Mouse (Mus musculus): ENCODE measurements around the gene Golga1. TPM values are rescaled to one million over a fixed set of nuclear protein-coding genes. Genes with fewer than 3 reads are reported as not detected.
"Not testable (repeated sequence)": the region's sequence is repeated elsewhere in the genome, so short reads cannot be mapped to it uniquely, and the experiment has no call there.

Golga1 gene
- polyA plus RNA-seq, 1 experiment from 2014 or later, result 9.9 TPM

- Histone ChIP-seq H3K4me3 (replicated peaks) (no peak overlapping the region), H3K27me3 (no peaks in the 10 kb centered on the region), H3K4me2 (no peak overlapping the region), H3K4me1 (replicated peaks) (no peaks in the 10 kb centered on the region), H3K9ac (no peak overlapping the region), H3K27ac (no peak overlapping the region), H3K36me3 (peaks cover 63% of the 10 kb centered on the region), H3K9me3 (replicated peaks) (no peaks in the 10 kb centered on the region)
- ATAC-seq (ENCODE audit: low read depth), result no peak
- 89% methylated on average over 1 of the region's 1 CpGs for WGBS (ENCODE audit: insufficient replicate concordance)
- DNase-seq, result no peak
These were observed 25.1 kb downstream of the Golga1 start for GRCm38 (mm10) chr2:39040215-39040614.

GRCm38 (mm10) chr2:39031611-39032010 is 33.7 kb downstream of the Golga1 start:
- ATAC-seq (ENCODE audit: low read depth) (no peak), DNase-seq (no peak)
- H3K4me3 ChIP-seq (replicated peaks), result no peak overlapping the region
- peaks cover 74% of the 10 kb centered on the region for H3K36me3 ChIP-seq
- 82% methylated on average over 1 of the region's 1 CpGs for WGBS (ENCODE audit: insufficient replicate concordance)
- peaks cover 9% of the 10 kb centered on the region for H3K4me1 ChIP-seq (replicated peaks)
- H3K27ac ChIP-seq, result no peak overlapping the region
- no peak overlapping the region for H3K9ac ChIP-seq
- no peaks in the 10 kb centered on the region for H3K27me3 ChIP-seq
- no peak overlapping the region for H3K4me2 ChIP-seq
- no peaks in the 10 kb centered on the region for H3K9me3 ChIP-seq (replicated peaks)

DNA sequence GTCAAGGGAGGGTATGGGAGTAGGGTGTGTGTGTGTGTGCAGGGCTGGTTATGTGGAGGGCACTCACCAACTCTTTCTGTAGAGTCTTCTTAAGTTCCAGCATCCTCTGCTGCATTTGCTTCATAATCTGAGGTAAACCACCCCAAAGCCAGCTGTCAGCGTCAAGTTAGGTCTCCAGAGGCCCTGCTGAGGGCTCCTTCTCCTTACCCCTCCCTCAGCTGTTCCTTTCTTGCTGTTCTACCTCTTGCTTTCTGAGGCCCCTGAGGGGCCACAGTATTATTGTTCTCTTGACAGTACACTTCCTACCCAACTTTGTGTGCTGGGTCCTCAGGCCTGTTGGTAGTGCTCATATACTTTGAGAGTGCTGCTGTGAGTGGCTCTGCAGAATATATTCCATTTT is 45.3 kb downstream of the Golga1 start:
- Histone ChIP-seq H3K4me3 (replicated peaks) (no peak overlapping the region), H3K27ac (no peak overlapping the region), H3K4me2 (no peak overlapping the region), H3K9ac (no peak overlapping the region), H3K4me1 (replicated peaks) (no peaks in the 10 kb centered on the region), H3K27me3 (no peaks in the 10 kb centered on the region), H3K36me3 (peaks cover 88% of the 10 kb centered on the region), H3K9me3 (replicated peaks) (no peaks in the 10 kb centered on the region)
- 87% methylated on average over 1 of the region's 1 CpGs for WGBS (ENCODE audit: insufficient replicate concordance)
- DNase-seq, result no peak
- ATAC-seq (ENCODE audit: low read depth), result no peak

- no peak overlapping the region for H3K4me3 ChIP-seq (replicated peaks)
- H3K9me3 ChIP-seq (replicated peaks), result no peaks in the 10 kb centered on the region
- peaks cover 14% of the 10 kb centered on the region for H3K4me1 ChIP-seq (replicated peaks)
- ATAC-seq (ENCODE audit: low read depth), result no peak
- WGBS (ENCODE audit: insufficient replicate concordance), result 64% methylated on average over 3 of the region's 3 CpGs
- peaks cover 92% of the 10 kb centered on the region for H3K36me3 ChIP-seq
- no peak for DNase-seq
- H3K27me3 ChIP-seq, result no peaks in the 10 kb centered on the region
- no peak overlapping the region for H3K9ac ChIP-seq
- H3K27ac ChIP-seq, result no peak overlapping the region
- H3K4me2 ChIP-seq, result no peak overlapping the region
These were observed 48.8 kb downstream of the Golga1 start for GRCm38 (mm10) chr2:39016581-39016980.

DNA sequence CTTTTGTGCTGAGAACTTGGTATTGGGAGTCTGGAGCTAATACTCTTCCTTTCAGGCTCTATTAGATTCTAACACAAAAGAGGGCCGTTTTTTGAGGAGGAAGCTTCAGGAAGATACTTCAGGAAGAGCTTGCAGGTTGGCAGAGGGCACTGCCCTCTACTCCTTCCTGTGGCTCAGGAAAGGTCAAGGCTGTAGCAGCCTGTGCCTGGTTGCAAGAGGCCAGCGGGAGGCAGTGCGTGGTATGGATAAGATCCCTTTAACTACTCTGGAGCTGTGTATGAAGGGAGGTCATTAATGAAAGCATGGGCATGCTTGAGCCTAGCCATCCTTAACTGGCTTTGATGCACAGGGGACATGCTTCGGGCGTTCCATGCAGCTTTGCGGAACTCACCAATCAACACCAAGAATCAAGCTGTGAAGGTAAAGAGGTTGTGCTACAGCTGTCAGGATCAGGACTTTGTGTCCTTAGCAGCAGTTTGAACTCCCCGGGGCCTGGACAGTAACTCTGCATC is 52.5 kb downstream of the Golga1 start:
- Histone ChIP-seq H3K27ac (0 out of 2 replicates have a peak overlapping the region, but pooled peaks have one; percentile 1), H3K4me2 (no peak overlapping the region), H3K27me3 (no peaks in the 10 kb centered on the region), H3K4me3 (replicated peaks) (no peak overlapping the region), H3K9ac (no peak overlapping the region), H3K9me3 (replicated peaks) (no peaks in the 10 kb centered on the region), H3K36me3 (peaks cover 62% of the 10 kb centered on the region), H3K4me1 (replicated peaks) (peaks cover 45% of the 10 kb centered on the region)
- no peak for DNase-seq
- WGBS (ENCODE audit: insufficient replicate concordance), result 75% methylated on average over 7 of the region's 7 CpGs
- ATAC-seq (ENCODE audit: low read depth), result no peak

DNA sequence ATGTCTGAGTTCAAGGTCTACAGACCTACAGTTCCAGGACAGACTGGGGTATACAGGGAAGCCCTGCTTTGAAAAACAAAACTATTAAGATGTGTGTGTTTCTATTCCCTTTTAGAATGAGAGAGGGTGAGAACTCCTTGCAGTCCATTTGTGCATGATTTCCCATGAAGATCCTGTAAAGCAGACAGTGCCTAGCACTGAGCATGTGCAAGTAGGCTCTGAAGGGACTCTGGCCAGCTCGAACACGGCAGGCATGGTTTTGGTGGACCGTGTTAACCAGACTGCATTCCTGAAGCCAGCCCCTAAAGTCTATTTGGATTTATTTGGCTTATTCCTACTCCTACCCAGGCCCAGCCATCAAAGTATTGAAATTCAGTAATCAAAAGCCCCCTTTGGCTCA is 53.4 kb downstream of the Golga1 start:
- ATAC-seq (ENCODE audit: low read depth) (no peak), DNase-seq (no peak)
- H3K27me3 ChIP-seq, result no peaks in the 10 kb centered on the region
- no peak overlapping the region for H3K4me2 ChIP-seq
- no peak overlapping the region for H3K9ac ChIP-seq
- H3K36me3 ChIP-seq, result peaks cover 55% of the 10 kb centered on the region
- H3K4me3 ChIP-seq (replicated peaks), result no peak overlapping the region
- H3K4me1 ChIP-seq (replicated peaks), result peaks cover 51% of the 10 kb centered on the region
- H3K27ac ChIP-seq, result 0 out of 2 replicates have a peak overlapping the region, but pooled peaks have one; percentile 18
- WGBS (ENCODE audit: insufficient replicate concordance), result 80% methylated on average over 3 of the region's 3 CpGs
- H3K9me3 ChIP-seq (replicated peaks), result no peaks in the 10 kb centered on the region

GRCm38 (mm10) chr2:39011264-39011663 is 54.1 kb downstream of the Golga1 start:
- H3K27me3 ChIP-seq, result no peaks in the 10 kb centered on the region
- H3K9me3 ChIP-seq (replicated peaks), result no peaks in the 10 kb centered on the region
- no peak for ATAC-seq (ENCODE audit: low read depth)
- no peak overlapping the region for H3K4me2 ChIP-seq
- H3K27ac ChIP-seq, result peak overlapping the region; percentile 18; the same call in 1 of the 2 replicates
- H3K36me3 ChIP-seq, result peaks cover 48% of the 10 kb centered on the region
- no peak for DNase-seq
- H3K9ac ChIP-seq, result no peak overlapping the region
- peaks cover 58% of the 10 kb centered on the region for H3K4me1 ChIP-seq (replicated peaks)
- no peak overlapping the region for H3K4me3 ChIP-seq (replicated peaks)

- ATAC-seq (ENCODE audit: low read depth); H3K4me3 ChIP-seq (replicated peaks); H3K27me3 ChIP-seq; DNase-seq; H3K9me3 ChIP-seq (replicated peaks); H3K4me2 ChIP-seq; H3K9ac ChIP-seq: not testable (repeated sequence)
- Histone ChIP-seq H3K27ac (0 out of 2 replicates have a peak overlapping the region, but pooled peaks have one; percentile 12), H3K4me1 (replicated peaks) (peaks cover 65% of the 10 kb centered on the region), H3K36me3 (peaks cover 37% of the 10 kb centered on the region)
- 78% methylated on average over 5 of the region's 5 CpGs for WGBS (ENCODE audit: insufficient replicate concordance)
These were observed 55.2 kb downstream of the Golga1 start for GRCm38 (mm10) chr2:39010144-39010543.

GRCm38 (mm10) chr2:39008954-39009365 is 56.4 kb downstream of the Golga1 start:
- H3K9me3 ChIP-seq (replicated peaks), result no peaks in the 10 kb centered on the region
- no peaks in the 10 kb centered on the region for H3K27me3 ChIP-seq
- DNase-seq (no peak), ATAC-seq (ENCODE audit: low read depth) (no peak)
- 6% methylated on average over 3 of the region's 3 CpGs for WGBS (ENCODE audit: insufficient replicate concordance)
- peaks cover 71% of the 10 kb centered on the region for H3K4me1 ChIP-seq (replicated peaks)
- peak overlapping the region; percentile 97 for H3K9ac ChIP-seq
- H3K4me2 ChIP-seq, result peak overlapping the region; percentile 94
- peak overlapping the region; percentile 93 for H3K4me3 ChIP-seq (replicated peaks)
- peak overlapping the region; percentile 93 for H3K27ac ChIP-seq
- peaks cover 28% of the 10 kb centered on the region for H3K36me3 ChIP-seq

GRCm38 (mm10) chr2:39008350-39008851 is 56.9 kb downstream of the Golga1 start:
- H3K4me2 ChIP-seq, result peak overlapping the region; percentile 94
- peak overlapping the region; percentile 97 for H3K9ac ChIP-seq
- peaks cover 76% of the 10 kb centered on the region for H3K4me1 ChIP-seq (replicated peaks)
- DNase-seq, result no peak
- H3K27me3 ChIP-seq, result no peaks in the 10 kb centered on the region
- peaks cover 28% of the 10 kb centered on the region for H3K36me3 ChIP-seq
- ATAC-seq (ENCODE audit: low read depth), result peak; percentile 41
- peak overlapping the region; percentile 93 for H3K4me3 ChIP-seq (replicated peaks)
- H3K9me3 ChIP-seq (replicated peaks), result no peaks in the 10 kb centered on the region
- peak overlapping the region; percentile 93 for H3K27ac ChIP-seq
- under 1% methylated on average over 25 of the region's 25 CpGs for WGBS (ENCODE audit: insufficient replicate concordance)

DNA sequence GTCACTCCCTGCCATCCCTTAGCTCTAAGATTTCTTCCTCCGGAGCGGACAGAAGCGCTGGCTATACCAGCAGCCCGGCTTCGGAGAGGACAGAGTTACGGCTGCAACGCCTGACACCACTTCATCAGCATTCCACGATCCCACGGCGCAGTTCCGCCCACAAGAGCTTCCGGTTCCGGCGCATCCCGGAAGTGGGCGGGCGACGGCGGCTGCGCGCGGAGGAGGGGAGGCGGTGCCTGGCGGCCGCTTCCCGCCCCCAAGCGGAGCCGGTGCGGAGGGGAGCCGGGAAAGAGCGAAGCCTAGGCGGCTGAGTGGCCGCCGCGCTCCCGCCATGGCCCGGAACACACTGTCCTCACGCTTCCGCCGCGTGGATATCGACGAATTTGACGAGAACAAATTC is 57.5 kb downstream of the Golga1 start:
- Histone ChIP-seq H3K4me3 (replicated peaks) (peak overlapping the region; percentile 93), H3K4me2 (peak overlapping the region; percentile 94), H3K27me3 (no peaks in the 10 kb centered on the region), H3K4me1 (replicated peaks) (peaks cover 78% of the 10 kb centered on the region), H3K9me3 (replicated peaks) (no peaks in the 10 kb centered on the region), H3K9ac (peak overlapping the region; percentile 97), H3K27ac (peak overlapping the region; percentile 93), H3K36me3 (peaks cover 28% of the 10 kb centered on the region)
- ATAC-seq (ENCODE audit: low read depth) (peak; percentile 85), DNase-seq (peak; percentile 90)
- WGBS (ENCODE audit: insufficient replicate concordance), result under 1% methylated on average over 43 of the region's 44 CpGs

DNA sequence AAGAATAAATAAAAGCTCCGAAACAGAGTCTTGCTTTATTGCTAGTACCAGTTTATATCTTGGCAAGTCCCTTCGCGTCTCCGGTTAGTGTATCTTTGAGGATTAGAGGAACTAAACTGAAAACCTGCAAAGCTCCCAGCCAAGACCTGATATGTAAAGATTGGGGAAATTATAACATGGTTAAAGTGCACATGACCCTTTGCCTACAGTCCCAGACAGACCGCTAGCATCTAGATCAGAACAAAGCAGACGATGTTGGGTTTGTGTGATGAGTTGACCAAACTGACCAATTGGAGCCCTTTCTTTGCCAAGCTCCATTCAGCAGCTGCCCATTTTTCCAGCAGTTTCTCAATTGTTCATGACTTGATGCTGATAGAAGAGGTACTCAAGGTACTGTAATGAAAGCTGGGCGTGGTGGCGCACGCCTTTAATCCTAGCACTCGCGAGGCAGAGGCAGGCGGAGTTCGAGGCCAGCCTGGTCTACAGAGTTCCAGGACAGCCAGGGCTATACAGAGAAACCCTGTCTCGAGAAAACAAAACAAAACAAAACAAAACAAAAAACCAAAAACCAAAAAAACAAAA is 59.1 kb downstream of the Golga1 start:
- DNase-seq (no peak), ATAC-seq (ENCODE audit: low read depth) (no peak)
- Histone ChIP-seq H3K36me3 (peaks cover 30% of the 10 kb centered on the region), H3K4me2 (peak overlapping the region; percentile 94), H3K9ac (peak overlapping the region; percentile 97), H3K27ac (peak overlapping the region; percentile 78; the same call in 1 of the 2 replicates), H3K4me1 (replicated peaks) (peaks cover 80% of the 10 kb centered on the region), H3K27me3 (no peaks in the 10 kb centered on the region), H3K4me3 (replicated peaks) (peak overlapping the region; percentile 93), H3K9me3 (replicated peaks) (no peaks in the 10 kb centered on the region)
- 69% methylated on average over 14 of the region's 14 CpGs for WGBS (ENCODE audit: insufficient replicate concordance)
